Mouse (Mus musculus): ENCODE results near the gene Fam83g.

DNA sequence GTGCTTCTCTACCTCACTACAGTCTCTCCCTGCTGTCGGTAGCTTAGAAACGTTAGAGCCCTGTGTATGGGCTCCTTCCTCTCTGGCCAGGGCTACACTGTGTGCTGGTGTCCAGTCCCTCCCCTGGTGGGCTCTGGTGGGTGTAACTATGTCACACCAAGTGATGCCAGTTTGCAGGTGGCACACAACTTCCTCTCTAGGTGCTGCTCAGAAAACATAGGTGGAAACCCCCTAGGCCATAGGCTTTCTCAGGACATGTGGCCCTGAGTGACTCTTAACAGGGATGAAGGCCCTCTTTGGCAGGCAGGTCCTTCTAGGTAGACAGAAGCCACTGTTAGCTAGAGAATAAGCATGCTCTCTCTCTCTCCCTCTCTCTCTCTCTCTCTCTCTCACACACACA, 26.5 kb upstream of the Fam83g start:
- TF ChIP-seq CTCF (IDR thresholded peaks at IDR 0.05; ENCODE audit: control insufficient read depth, insufficient read depth, insufficient read length) (no peak), USF1 (IDR thresholded peaks at IDR 0.05; ENCODE audit: low read depth) (no peak), MAX (IDR thresholded peaks at IDR 0.05) (no peak), MYOD1 (IDR thresholded peaks at IDR 0.05; ENCODE audit: control insufficient read depth, insufficient read length, low read depth) (no peak), CEBPB (IDR thresholded peaks at IDR 0.05; ENCODE audit: low read depth) (no peak)

Data from C2C12 (cell line).